In genomic region chr7:87584281-87584701, GRCm38 (mm10) we compare ENCODE assay signal across 8 mouse cellular contexts. TPM values are rescaled to one million over a fixed set of nuclear protein-coding genes. Genes with fewer than 3 reads are reported as not detected.
A peak's percentile ranks its signal among the peaks of the same experiment; 100 is the strongest.
DNase-seq lines count a peak whose midpoint lies in the region; ATAC-seq lines count a peak whose summit lies in the region.

No protein-coding gene starts in this region.

- DNase-seq in gastrocnemius, postnatal 14 days: peak; percentile 3
- DNase-seq in gastrocnemius, postnatal 25 days: no peak
- DNase-seq in brain, adult 2 months (ENCODE audit: low read depth, low spot score): peak; percentile 85
- DNase-seq in left cerebral cortex, adult 8-10 months (ENCODE audit: low spot score in 2 of 2): peak; percentile 56 to 69
- peak; percentile 62 for DNase-seq in retina, embryonic 14.5 days (ENCODE audit: low spot score)

- ATAC-seq in frontal cortex, adult (ENCODE audit: low TSS enrichment): peak; percentile 79
- ATAC-seq in erythroid progenitor cell, adult 5-6 weeks (replicated peaks; ENCODE audit: low FRiP score, poor library complexity, severe bottlenecking): no peak
- ATAC-seq in megakaryocyte progenitor cell, adult 5-6 weeks (replicated peaks; ENCODE audit: poor library complexity): no peak

- intact Hi-C loops in gastrocnemius, postnatal 14 days (cut with DNase I; ENCODE audit: low total_unique reads): no loop called here

RNA-seq across cellular contexts. Expression of gene Grm5, which starts 0.3 kb away (rescaled TPM):
- total RNA-seq in gastrocnemius, postnatal 14 days (2021): under 1 TPM in 1 of 2 experiments, not detected in 1; 0.04 TPM
- not detected for total RNA-seq in gastrocnemius, postnatal 25 days (2021)
- 100 to 1,000 TPM; 185 to 213 (median 195) TPM for total RNA-seq in left cerebral cortex, adult 8-10 months (2022)
- not detected in 2 replicates for total RNA-seq in erythroid progenitor cell, adult 5-6 weeks (2015; ENCODE audit: low replicate concordance)
- total RNA-seq in erythroid progenitor cell, adult 5-6 weeks (2017; ENCODE audit: low replicate concordance): not detected in 2 replicates
- not detected in 2 replicates for total RNA-seq in megakaryocyte progenitor cell, adult 5-6 weeks (2015)
- not detected in 2 replicates for total RNA-seq in megakaryocyte progenitor cell, adult 5-6 weeks (2017)

Comparison
In these comparisons a context has a peak if more than half of its experiments do, and no peak if none do; other contexts are left out.
1. RNA of gene Grm5, which starts 0.3 kb away (total RNA-seq): 185 to 213 TPM in left cerebral cortex, adult 8-10 months; 0.04 TPM in gastrocnemius, postnatal 14 days, not detected in gastrocnemius, postnatal 25 days, not detected in erythroid progenitor cell, adult 5-6 weeks and not detected in megakaryocyte progenitor cell, adult 5-6 weeks; every median in the first group is over 100 times any median in the second.